Mouse (Mus musculus) urinary bladder, adult 2 months (tissue): ENCODE results near the gene Rap1gap. TPM values are rescaled to one million over a fixed set of nuclear protein-coding genes. Genes with fewer than 3 reads are reported as not detected.

ENCODE experiments used
- DNase-seq: peaks from one replicate; pipeline ENCODE4 v3.0.0; 2022; ENCODE audit warnings: low spot score
- polyA plus RNA-seq: library from polyadenylated mRNA; depleted of rRNA; stranded (reverse); fragments of >200 nt; gene quantifications from 2 replicates; pipeline ENCODE4 v1.2.3, GENCODE M21; 2012

Gene Rap1gap
- polyA plus RNA-seq, 1 experiment, result 66.6 TPM

DNA sequence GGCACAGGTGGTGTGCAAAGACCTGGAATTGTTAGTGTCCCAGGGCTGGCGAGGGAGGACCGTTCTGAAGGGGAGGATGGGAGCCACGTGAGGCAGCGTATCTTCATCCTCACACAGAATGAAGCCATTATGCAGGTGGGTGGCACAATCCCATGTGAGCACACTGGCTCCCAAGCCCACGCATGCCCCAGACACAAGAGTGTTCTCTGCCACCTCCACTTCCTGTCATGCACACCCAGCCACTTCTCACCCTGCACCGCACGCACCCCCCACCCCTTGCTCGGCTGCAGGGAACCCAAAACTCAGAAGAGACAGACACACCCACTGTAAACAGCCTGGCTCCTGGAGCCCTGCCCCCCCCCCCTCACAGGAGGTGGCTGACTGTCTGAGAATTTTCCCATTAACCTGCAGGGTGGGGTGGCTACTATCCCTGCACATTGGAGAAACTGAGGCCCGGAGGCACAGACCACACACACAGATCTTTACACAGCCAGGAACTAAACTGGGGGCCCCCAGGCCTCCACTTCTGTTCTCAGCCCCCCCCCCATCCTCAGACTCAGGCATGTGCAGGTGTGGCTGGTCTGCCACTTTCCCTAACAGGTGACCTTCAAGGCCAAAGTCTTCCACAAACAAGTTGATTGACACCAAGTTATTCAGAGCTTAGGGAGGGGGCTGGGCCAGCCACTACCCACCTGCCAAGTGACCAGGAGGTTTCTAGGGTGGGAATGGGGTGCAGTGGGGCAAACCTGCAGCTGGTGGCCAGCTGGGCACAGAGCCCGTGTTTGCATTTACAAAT is 27.8 kb downstream of the Rap1gap start:
- no peak for DNase-seq

DNA sequence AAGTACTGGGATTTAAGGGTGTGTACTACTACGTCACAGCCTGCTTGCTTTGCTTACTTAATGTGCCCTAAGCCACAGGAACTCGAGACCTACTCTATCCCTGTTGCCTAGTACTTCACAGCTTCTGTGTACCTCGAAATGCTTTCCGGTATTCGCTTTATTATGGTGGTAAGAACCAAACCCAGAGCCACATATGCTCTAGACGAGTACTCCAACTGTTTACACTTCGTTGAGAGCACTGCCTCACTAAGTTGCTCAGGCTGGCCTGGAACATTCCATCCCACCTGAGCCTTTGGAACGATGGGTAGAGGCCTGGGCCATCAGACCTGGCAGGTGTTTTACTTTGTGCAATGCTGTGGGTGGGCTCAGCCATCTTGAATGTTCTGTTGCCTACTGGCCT is 30.8 kb downstream of the Rap1gap start:
- DNase-seq, result no peak

DNA sequence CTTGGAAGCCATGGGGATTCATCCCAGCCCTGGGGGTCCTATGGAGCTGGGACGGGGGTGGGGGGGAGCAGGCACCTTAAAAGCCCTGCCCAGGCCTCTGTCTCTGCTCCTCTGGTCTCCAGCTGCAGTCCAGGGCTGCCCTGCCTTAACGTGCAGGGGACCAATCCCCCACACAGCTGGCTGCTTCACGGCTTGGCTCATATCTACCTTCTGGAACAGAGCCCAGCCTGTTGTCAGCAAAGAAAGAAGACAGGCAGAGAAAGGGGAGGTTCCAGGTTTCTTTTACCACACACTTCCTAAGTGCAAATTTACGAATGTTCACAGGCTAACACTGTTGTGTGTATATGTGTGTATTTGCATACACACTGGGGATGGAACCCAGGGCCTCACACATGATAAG is 31.4 kb downstream of the Rap1gap start:
- DNase-seq, result no peak

DNA sequence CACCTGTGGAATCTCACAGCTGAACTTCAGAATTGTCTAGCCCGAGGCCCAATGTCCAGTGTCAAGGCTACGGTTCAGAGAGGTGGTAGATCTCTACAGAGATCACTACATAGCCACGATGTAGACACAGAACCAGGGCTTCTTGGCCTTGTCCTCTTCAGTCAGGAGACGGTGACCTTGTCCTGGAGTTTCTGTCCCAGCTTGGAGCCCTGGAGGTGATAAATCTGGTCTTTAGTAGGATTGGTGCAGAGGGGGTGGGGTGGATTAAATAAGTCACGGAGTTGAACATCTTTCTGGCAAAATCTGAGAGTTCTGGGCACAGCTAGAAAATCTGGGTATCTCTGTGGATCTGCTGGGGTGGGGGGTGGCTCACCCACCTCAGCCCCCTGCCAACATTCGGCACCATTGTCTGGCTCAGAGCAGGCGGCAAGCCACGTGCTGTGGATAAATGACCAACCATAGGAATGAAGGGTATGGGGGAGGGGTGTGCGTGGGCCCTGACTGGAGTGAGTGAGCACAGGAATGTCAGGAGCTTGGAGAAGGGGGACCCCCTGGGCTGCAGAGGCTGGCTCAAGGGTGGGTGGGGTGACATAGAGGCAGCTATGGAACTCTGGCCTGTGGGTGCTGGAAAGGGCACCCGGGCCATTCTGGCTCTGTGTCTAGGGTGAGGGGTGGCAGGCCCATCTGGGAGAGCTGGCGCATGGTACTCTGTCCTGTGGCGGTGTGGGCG is 32.8 kb downstream of the Rap1gap start:
- no peak for DNase-seq

DNA sequence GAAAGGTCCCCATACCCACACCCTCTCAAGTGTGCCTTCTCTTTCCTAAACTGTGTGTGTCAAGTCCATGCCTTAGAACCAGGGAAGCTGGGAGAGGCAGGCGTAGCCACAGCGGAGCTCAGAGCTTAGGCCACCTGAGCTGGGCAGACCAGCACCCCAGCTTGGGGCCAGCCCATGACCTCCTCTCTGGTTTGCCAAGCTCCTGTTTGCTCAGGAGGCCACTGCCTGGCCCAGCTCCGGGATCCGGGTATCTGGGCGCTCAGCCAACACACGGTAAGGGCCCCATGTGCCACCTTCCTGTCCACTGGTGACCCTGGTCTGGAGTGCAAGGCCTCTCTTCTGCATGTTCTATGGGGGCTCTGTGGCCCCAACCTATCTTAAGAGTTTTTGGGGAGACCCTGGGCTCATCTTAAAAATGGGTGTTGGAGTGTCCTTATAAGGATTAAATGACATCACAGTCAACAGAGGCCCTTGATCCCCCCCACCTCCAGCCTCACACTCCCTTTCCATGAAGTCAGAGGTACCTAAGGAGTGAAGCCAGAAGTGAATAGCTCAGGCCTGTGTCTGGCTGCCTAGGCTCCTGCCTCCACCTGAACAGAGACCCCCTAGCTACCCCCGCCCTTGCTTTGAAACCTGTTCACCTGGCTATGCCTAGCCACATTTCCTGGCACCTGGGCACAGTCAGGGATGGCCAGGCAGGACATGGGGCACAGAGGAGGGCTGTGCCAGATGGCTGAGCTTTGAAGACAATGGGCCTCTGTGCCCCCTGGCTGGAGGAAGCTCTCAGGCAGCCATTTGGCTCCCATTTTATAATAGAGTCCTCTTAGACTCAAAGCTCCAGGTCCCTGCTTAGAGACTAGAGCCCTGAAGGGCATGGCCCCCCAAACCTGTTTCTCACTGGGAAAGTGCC is 33.8 kb downstream of the Rap1gap start:
- DNase-seq, result no peak

DNA sequence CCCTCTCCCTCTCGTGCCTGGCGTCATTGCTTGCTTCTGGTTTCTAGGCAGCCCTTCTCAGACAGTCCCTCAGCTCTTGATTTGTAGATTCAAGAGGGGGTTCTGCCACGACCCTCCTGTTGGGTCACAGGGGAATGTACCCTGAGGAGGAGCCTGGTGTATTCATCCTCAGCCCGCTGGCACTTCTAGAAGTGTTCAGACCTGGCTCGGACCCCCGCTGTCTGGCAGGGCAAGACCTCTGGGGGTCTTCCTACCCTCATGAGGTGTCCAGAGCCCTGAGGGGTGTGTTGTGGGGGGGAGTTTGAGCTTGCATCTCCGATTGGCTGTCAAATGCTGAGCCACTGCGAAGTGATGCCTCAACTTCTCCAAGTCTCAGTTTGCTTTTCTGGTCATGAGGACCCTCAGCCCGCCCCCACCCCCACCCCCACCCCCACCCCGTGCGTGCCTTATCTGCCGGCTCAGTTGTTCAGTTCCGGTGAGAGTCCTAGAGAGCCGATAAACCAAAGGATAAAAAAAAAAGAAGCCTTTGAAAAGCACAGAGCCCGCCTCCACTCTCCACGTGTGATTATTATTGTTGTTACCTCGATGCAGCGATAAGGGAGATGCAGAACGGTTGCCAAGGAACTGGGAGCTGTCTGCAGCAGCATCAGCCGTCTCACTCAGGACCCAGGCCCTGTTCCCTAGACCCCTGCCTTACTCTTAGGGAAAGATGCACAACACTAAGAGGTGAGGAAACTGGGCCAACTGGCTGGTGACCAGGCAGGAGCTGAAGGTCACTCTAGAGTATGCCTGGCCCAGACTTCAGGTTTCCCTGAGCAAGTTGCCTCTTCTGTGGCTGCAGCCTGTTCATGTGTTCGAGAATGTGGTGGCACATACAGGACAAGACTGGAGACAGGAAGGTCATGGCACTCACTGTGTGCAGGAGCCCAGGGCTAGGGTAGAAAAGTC is 35.0 kb downstream of the Rap1gap start:
- no peak for DNase-seq

DNA sequence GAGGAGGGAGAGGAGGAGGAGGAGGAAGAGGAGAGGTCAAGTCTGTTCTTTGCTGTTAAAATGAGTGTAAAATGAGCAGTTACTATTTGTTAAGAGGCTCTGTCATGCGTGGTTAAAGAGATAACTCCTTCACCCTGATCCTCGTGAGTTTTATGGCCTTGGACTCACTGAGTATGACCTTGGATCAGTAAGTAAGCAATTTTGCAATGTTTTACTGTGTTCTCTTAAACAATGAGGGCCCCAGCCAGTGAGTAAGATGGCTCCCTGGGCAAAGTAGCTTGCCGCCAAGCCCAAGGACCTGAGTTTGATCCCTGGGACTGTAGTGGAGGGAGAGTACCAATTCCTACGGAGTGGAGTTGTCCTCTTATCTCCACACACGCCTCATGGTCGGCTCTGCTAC is 36.4 kb downstream of the Rap1gap start:
- DNase-seq, result no peak

DNA sequence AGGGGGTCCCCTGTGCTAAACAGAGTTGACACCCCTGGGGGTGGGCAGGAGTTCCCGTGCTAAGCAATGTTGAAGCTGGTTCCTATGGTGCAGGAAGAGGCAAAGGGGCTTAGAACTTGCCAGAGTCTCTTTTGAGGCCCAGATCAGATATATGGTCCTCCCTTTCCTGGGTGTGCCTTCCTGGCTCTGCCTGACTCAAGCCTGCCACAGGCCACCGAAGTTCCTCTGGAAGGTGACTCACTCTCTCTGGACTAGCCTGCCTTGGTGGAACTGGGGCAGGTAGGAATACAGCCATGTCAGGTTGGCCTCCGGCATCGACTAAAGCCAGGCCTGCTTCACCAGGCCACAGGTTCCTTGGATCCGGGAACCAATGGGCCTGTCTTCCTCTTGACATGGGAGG is 38.6 kb downstream of the Rap1gap start:
- no peak for DNase-seq

DNA sequence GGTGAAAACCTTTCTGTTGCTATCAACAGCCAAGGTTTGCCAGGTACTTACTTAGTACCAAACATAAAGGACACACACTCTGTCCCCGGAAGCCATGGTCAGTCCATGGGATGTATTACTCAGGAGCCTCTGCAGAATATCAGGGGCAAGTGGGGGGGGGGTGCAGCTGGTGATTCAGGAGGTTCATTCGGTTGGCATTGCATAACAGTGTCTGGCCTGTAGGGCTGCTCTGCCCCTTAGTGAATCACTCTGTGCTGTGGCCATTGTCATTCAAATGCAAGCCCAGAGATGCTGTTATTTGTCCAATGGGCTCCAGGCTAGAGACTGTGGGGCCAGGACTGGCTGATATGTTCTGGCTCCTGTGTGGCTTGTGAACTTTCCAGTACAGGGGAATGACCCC is 40.0 kb downstream of the Rap1gap start:
- no peak for DNase-seq

DNA sequence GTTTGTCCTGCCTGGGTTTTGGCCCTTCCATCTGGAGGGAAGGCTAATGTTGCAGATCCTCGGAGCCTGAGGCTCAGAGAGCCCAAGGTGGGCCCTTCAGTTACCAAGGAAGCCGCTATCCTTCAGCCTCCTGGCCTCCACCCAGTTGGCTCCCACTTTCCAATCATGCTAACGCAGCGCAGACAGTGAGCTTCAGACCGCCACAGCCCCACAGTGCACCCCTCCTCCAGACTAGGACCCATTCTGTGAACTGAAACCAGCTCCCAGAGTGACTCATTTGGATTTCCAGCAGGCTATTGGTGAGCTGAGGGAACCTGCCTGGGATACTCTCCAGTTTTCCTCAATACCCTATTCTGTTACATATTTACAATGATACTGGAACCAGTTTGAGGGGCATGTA is 40.9 kb downstream of the Rap1gap start:
- DNase-seq, result no peak

DNA sequence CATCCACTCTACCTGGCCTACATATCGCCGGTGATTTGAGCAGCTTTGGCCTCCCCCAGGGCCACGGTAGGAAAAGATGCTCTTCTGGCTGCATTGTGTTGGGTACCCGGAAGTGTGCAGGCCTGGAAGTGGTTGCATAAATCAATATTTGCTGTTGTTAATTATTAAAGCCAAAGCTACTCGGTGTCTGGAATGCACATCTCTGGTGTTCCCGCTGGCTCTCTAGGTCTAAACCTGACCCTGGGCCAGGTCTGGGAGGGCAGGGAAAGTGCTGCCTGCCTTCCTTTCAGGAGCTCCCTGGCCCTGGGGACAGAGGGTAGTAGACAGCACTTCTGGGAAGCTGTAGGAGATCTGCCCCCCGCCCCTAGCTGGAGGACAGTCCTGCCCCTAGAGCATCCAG is 42.0 kb downstream of the Rap1gap start:
- no peak for DNase-seq

DNA sequence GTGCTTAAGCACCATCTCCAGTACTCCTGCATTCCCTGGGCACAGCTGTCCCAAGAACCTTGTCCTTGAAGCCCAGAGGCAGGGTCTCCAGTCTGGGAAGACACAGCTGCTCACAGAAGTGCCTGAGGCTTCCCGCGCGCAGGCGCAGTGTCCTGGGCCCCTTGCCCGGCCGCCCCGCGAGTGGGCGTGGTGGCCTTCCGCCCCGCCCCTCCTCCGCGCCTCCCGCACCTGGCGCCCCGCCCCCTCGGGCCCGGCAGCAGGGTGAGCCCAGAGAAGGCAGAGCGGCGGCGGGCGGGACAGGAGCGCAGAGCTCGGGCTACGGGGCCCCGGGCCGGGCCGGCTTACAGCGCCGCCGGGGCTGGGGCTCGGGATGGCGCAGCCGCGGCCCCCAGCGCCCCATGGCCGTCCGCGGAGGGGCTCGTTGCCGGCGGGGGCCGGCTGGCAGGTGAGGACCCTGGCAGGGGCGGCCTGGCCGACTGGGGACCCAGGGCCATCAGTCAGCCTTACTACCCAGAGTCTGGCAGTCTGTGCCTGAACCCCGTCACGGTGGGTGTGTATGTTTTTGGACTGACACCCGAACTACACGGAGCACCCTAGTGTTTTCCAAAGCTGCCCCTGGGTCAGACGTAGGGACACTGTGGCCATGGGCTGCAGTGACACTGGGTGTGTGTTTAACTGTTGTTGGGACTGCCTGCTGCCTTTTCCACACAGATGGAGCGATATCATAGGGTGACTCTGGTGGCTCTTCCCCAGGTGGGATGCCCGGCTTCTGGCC is 42.9 kb downstream of the Rap1gap start:
- peak; percentile 89 for DNase-seq

DNA sequence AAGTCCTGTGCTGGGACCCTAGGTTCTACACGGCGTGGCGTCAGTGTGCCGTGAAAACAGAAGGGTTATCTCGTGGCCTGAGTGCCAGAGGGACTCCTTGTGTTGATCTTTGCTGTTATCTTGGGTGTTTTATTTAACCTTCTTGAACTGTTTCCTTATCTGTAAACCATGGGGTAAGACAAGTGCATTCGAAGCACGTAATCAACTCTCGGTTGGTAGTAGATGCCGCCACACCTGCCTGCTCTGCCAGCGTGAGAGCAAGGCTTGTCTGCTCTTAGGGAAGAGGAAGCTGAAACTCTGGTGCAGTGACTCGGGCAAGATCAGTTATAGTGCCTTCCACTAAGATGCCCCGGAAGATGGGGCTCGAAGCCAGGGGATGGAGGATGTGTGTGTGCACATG is 48.4 kb downstream of the Rap1gap start:
- no peak for DNase-seq

DNA sequence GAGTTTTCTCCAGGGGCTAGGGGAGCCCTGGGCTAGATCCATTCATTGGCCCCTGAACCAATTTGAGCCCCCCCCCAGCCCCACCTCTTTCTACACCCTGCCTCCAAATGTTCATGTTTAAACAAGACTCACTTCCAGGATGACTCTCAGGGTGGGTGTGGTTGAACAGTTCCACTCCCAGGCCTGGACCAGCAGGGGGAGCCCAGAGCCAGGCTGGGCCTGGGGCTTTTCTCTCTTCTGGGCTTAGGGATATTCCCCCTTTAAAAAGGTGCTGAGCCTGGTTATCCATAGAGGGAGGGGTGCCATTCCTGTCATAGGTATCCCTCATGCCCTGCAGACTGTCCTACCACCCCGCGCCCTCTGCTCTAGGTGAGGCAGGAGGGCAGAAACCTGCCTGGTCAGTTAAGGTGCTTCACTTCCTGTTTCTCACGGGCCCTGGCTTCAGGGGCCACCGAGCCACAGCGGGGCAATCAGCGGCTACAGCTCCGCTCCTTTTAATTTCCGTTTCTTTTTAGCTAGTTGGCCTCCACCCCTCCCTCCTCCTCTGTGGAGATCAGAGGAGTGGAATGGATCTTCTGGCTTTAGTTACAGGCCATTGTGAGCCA is 49.6 kb downstream of the Rap1gap start:
- no peak for DNase-seq

DNA sequence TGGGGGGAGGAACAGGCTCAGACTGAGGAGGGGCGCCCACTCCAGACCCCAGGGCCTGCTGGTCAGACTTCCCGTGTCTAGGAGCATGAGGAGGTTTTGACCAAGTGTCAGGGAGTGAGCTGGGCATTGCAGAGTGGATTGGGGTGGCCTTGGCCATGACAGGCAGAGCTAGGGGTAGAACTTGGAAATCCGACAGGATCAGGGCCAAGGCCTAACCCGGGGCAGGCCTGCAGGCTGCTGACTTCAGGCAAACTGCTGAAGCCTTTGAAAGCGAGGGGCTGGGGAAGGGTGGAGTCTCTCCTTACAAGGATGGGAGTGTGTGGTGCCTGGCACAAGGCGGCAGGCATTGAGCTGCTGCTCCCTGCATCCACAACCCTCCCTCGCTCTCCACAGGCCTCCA is 52.5 kb downstream of the Rap1gap start:
- no peak for DNase-seq

DNA sequence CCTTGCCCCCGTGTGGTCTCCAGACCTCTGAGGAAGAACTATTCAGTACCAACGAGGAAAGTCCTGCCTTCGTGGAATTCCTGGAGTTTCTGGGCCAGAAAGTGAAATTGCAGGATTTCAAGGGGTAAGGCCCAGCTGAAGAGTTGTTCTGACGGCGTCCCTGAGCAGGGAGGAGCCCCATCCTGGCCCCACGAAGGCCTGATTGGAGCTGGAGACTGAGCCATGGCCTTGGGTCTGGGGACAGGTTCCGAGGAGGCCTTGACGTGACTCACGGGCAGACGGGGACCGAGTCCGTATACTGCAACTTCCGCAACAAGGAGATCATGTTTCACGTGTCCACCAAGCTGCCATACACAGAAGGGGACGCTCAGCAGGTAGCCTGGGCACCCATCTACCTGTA is 53.1 kb downstream of the Rap1gap start:
- no peak for DNase-seq

DNA sequence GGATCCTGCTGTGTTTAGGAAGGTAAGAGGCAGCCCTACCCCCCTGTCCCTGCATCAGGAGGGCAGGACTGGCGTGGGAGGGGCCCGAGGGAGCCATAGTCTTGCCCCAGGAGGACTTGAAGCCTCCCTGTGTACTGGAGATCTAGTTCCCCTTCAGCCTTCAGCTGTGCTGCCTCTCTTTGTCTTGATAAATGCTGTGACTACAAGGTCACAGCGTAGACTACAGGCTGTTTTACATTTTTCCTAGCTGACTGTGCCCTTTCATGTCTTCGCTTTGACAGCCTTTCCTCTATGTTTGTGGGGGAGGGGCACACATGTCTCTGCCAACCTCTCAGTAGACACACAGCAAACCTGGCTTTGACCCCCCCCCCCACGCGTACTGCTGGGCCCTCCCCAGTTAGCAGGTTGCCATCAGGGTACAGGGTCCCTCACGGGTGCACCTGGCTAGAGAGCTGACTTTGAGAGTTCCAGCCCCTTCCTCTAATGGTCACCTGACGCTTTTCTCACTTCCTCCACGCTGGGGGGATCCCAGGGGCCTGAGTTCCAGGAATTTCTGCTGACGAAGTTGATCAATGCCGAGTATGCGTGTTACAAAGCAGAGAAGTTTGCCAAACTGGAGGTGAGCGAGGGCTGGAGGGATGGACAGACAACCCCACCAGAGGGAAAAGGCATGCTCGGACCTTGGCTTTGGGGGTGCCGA is 55.0 kb downstream of the Rap1gap start:
- no peak for DNase-seq

DNA sequence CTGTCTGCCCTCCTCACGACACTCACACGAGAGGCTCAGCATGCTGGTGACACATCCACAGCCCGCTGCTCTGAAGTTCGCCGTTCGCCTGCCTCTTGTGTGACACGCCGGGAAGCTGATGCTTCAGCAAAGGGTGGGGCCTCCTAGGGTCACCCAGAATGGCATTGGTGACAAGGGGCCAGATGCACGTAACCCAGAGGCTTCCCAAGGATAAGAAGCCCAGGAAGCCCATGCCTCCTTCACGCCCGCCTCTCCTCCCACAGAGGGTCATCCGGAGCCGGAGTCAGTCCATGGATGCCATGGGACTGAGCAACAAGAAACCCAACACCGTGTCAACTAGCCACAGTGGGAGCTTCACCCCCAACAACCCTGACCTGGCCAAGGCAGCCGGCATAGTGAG is 57.0 kb downstream of the Rap1gap start:
- no peak for DNase-seq

DNA sequence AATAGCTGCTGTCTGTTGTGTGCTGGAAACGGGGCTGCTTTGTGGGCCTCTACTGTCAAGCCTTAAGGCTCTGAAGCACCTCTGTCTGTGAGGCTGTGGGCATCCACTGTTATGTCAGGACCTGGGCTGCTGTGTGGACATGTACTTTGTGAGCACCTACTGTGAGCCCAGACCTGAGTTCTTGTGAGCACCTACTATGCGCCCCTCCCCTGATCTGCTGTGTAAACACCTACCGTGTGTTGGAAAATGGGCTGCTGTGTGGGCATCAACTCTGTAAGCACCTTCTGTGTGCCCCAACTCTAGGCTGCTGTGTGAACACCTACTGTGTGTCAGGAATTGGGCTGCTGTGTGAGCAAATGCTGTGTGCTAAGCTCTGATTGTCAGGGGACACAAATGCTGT is 57.7 kb downstream of the Rap1gap start:
- no peak for DNase-seq
